Mouse (Mus musculus): ENCODE measurements around the gene Rps5. TPM values are rescaled to one million over a fixed set of nuclear protein-coding genes. Genes with fewer than 3 reads are reported as not detected.
"Not testable (repeated sequence)": the region's sequence is repeated elsewhere in the genome, so short reads cannot be mapped to it uniquely, and the experiment has no call there.

Gene Rps5
- polyA plus RNA-seq, 1 experiment from 2014 or later, result 716 TPM

GRCm38 (mm10) chr7:12934808-12935207, 12.7 kb downstream of the Rps5 start:
- Histone ChIP-seq H3K4me2 (replicated peaks; ENCODE audit: low read depth, low read length) (no peak overlapping the region), H3K27me3 (replicated peaks; ENCODE audit: insufficient read depth, low read length) (no peaks in the 10 kb centered on the region), H3K9ac (replicated peaks; ENCODE audit: low read depth) (no peak overlapping the region), H3K4me1 (ENCODE audit: insufficient read depth, low read depth, low read length) (no peaks in the 10 kb centered on the region), H3K4me3 (ENCODE audit: low read depth, low read length) (no peak overlapping the region), H3K9me3 (ENCODE audit: low read length) (no peaks in the 10 kb centered on the region), H3K27ac (ENCODE audit: low read length) (no peak overlapping the region), H3K36me3 (ENCODE audit: insufficient read depth, low read length) (no peaks in the 10 kb centered on the region)
- ATAC-seq (no peak), DNase-seq (ENCODE audit: low spot score) (no peak)
- TF ChIP-seq EP300 (IDR thresholded peaks at IDR 0.05) (no peak), CTCF (IDR thresholded peaks at IDR 0.05) (no peak)
- WGBS, result 69% methylated on average over 3 of the region's 3 CpGs

GRCm38 (mm10) chr7:12937254-12937803, 15.2 kb downstream of the Rps5 start:
- not testable (repeated sequence) for ATAC-seq; H3K4me3 ChIP-seq (ENCODE audit: low read depth, low read length); H3K27me3 ChIP-seq (replicated peaks; ENCODE audit: insufficient read depth, low read length); H3K9ac ChIP-seq (replicated peaks; ENCODE audit: low read depth); H3K4me2 ChIP-seq (replicated peaks; ENCODE audit: low read depth, low read length); H3K4me1 ChIP-seq (ENCODE audit: insufficient read depth, low read depth, low read length); H3K27ac ChIP-seq (ENCODE audit: low read length); H3K36me3 ChIP-seq (ENCODE audit: insufficient read depth, low read length); DNase-seq (ENCODE audit: low spot score); H3K9me3 ChIP-seq (ENCODE audit: low read length)
- WGBS, result 79% methylated on average over 3 of the region's 4 CpGs

- TF ChIP-seq CTCF (IDR thresholded peaks at IDR 0.05) (no peak), EP300 (IDR thresholded peaks at IDR 0.05) (no peak)
- Histone ChIP-seq H3K4me3 (ENCODE audit: low read depth, low read length) (no peak overlapping the region), H3K9ac (replicated peaks; ENCODE audit: low read depth) (no peak overlapping the region), H3K27me3 (replicated peaks; ENCODE audit: insufficient read depth, low read length) (no peaks in the 10 kb centered on the region), H3K4me2 (replicated peaks; ENCODE audit: low read depth, low read length) (no peak overlapping the region), H3K27ac (ENCODE audit: low read length) (no peak overlapping the region), H3K4me1 (ENCODE audit: insufficient read depth, low read depth, low read length) (no peaks in the 10 kb centered on the region), H3K36me3 (ENCODE audit: insufficient read depth, low read length) (no peaks in the 10 kb centered on the region), H3K9me3 (ENCODE audit: low read length) (no peaks in the 10 kb centered on the region)
- WGBS, result 76% methylated on average over 4 of the region's 4 CpGs
- DNase-seq (ENCODE audit: low spot score) (no peak), ATAC-seq (no peak)
Measured at GRCm38 (mm10) chr7:12940599-12940998, 18.5 kb downstream of the Rps5 start.

GRCm38 (mm10) chr7:12943488-12943887, 21.4 kb downstream of the Rps5 start:
- Histone ChIP-seq H3K36me3 (ENCODE audit: insufficient read depth, low read length) (no peaks in the 10 kb centered on the region), H3K4me2 (replicated peaks; ENCODE audit: low read depth, low read length) (no peak overlapping the region), H3K27me3 (replicated peaks; ENCODE audit: insufficient read depth, low read length) (no peaks in the 10 kb centered on the region), H3K27ac (ENCODE audit: low read length) (no peak overlapping the region), H3K9ac (replicated peaks; ENCODE audit: low read depth) (no peak overlapping the region), H3K9me3 (ENCODE audit: low read length) (no peaks in the 10 kb centered on the region), H3K4me1 (ENCODE audit: insufficient read depth, low read depth, low read length) (no peaks in the 10 kb centered on the region), H3K4me3 (ENCODE audit: low read depth, low read length) (no peak overlapping the region)
- no peak for ATAC-seq
- DNase-seq (ENCODE audit: low spot score), result peak; percentile 36
- TF ChIP-seq CTCF (IDR thresholded peaks at IDR 0.05), result peak; percentile 65
- no peak for TF ChIP-seq EP300 (IDR thresholded peaks at IDR 0.05)

GRCm38 (mm10) chr7:12949032-12949871, 27.2 kb downstream of the Rps5 start:
- Histone ChIP-seq H3K36me3 (ENCODE audit: insufficient read depth, low read length) (no peaks in the 10 kb centered on the region), H3K4me2 (replicated peaks; ENCODE audit: low read depth, low read length) (peak overlapping the region; percentile 78), H3K4me1 (ENCODE audit: insufficient read depth, low read depth, low read length) (peaks cover 2% of the 10 kb centered on the region; the same call in 1 of the 2 replicates), H3K9me3 (ENCODE audit: low read length) (no peaks in the 10 kb centered on the region), H3K9ac (replicated peaks; ENCODE audit: low read depth) (peak overlapping the region; percentile 43), H3K27me3 (replicated peaks; ENCODE audit: insufficient read depth, low read length) (no peaks in the 10 kb centered on the region), H3K27ac (ENCODE audit: low read length) (peak overlapping the region; percentile 71), H3K4me3 (ENCODE audit: low read depth, low read length) (peak overlapping the region; percentile 46)
- peak; percentile 99 for DNase-seq (ENCODE audit: low spot score)
- WGBS, result 9% methylated on average over 35 of the region's 35 CpGs
- ATAC-seq, result peak; percentile 99
- no peak for TF ChIP-seq EP300 (IDR thresholded peaks at IDR 0.05)

GRCm38 (mm10) chr7:12949872-12950229, 27.8 kb downstream of the Rps5 start:
- Histone ChIP-seq H3K4me1 (ENCODE audit: insufficient read depth, low read depth, low read length) (peaks cover 2% of the 10 kb centered on the region; the same call in 1 of the 2 replicates), H3K27me3 (replicated peaks; ENCODE audit: insufficient read depth, low read length) (no peaks in the 10 kb centered on the region), H3K4me3 (ENCODE audit: low read depth, low read length) (peak overlapping the region; percentile 46), H3K27ac (ENCODE audit: low read length) (peak overlapping the region; percentile 71), H3K9ac (replicated peaks; ENCODE audit: low read depth) (peak overlapping the region; percentile 43), H3K36me3 (ENCODE audit: insufficient read depth, low read length) (no peaks in the 10 kb centered on the region), H3K9me3 (ENCODE audit: low read length) (no peaks in the 10 kb centered on the region), H3K4me2 (replicated peaks; ENCODE audit: low read depth, low read length) (peak overlapping the region; percentile 78)
- no peak for TF ChIP-seq EP300 (IDR thresholded peaks at IDR 0.05)
- no peak for TF ChIP-seq CTCF (IDR thresholded peaks at IDR 0.05)
- DNase-seq (ENCODE audit: low spot score) (no peak), ATAC-seq (peak; percentile 50)
- WGBS, result 5% methylated on average over 16 of the region's 16 CpGs

Measured in lung, postnatal 0 days (tissue).